Mouse (Mus musculus) adipocyte (in vitro differentiated cells): ENCODE data around the gene Ptpn3.
A peak's percentile ranks its signal among the peaks of the same experiment; 100 is the strongest.

ENCODE experiments used
- DNase-seq: peaks from one replicate; pipeline ENCODE4 v3.0.0-alpha.2; 2016; ENCODE audit warnings: low spot score

Gene Ptpn3

DNA sequence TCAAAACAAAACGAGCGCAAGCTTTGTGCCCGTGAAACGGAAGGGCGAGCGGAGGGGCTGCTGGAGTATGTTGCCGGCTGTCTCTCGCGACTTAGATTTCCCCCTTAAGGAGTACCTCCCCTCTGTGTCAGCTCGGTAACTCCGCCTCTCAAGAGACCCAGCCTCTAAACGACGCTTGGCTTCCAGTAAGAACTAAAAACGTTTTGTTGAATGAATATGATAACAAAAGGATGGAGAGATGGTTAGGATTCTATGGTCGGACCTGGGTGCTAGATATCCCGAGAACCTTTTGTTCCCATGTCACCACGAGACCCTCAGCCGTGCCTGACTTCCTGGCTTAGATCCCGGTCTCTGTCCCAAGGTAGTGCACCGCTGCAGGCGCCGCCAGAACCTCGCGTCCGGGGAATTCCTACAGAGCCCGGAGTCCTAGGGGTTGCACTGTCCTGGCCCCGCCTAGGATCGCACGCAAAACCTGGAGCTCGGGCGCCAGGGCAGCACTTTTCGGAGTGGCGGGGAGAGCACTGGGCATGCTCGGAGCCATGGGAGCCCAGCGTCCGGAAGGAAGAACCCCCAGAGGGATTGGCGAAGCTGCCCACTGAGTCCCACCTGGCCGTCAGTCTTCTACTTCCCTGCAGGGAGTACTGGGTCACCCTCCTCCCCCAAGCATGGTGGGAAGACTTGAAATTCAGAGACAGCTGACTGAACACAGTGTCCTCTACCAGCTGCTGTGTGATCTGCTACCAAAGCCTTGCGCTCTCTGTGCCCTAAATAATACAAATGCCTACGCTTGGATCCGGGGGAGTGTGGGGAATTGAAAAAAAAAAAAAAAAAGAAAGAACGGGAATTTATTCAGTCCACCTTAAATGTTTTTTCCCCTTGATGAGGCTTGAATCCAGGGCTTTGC, at the start of gene Ptpn3:
Ptpn3 (minus strand) TSS at position 428 of the 904 bp plus-strand sequence.
- DNase-seq = peak; percentile 81

DNA sequence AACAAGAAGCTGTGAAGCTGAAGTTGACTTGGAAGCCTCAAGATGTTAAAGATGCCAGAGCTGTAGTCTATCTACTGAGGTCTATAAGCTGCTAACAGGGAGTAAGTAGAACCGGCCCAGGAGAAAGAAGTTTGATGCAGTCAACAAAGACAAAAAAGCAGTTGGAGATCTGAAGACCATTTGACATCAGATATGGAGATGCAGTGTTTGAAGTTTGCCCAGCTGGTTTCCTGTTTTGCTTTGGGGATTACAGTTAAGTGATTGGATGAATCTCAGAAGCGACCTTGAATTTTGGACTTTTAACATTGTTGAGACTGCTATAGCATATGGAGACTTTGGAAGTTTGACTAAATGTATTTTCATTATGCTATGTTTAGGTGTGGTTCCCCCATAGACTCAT, 48.9 kb upstream of the Ptpn3 start:
- DNase-seq = no peak

DNA sequence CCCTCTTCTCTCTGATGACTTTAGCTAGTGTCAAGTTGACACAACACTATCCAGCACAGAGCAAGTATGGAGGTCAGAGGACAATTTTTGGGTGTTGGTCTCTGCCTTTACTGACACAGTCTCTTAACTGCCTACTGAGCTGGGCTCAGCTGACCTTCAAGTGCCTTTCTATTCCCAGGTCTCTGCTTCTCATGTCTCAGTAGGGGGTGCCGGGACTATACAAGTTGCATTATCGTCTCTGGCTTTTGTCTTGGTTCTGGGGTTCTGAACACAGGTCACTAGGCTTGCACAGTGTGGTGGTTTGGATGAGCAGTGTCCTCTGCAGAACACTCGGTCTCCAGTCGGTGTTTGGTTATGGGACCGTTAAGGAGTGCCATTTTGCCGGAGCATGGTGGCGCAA, 42.4 kb upstream of the Ptpn3 start:
- DNase-seq = no peak

DNA sequence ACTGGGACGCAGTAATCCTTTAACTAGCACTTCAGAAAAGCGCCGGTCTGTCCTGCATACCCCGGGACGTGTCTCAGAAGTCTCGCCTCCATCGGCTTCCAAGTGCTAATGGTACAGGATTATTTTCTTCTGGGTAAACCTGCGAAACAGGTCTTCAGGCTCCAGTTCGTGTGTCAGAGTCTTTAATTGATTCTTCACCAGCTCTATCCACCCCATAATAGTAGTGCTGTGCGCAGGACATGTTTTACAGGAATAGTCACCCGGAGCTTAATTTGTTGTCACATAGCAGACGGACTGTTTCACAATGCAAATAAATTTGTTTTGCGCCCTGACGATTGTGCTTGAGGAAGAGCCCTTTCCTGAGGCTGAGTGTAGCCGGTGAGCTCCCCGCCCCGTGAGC, 37.3 kb upstream of the Ptpn3 start:
- no peak for DNase-seq

DNA sequence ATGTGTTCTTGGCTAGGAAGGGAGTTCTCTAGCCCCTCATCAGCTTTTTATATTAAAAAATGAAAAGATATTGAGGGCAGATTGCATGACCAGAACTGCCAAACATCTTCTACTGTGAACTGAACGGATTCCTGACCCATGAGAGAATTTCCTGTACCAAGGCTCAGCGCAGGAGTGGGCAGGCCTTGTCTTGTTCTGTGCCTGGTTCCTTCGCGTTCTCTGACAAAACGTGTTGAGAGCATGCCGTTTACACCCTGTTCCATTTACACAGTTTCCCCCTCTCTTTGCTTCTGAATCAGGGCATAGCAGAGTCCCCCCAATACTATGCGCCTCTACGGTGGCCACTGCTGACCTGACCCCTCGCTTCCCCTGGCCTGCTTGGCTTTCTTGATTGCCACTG, 36.4 kb upstream of the Ptpn3 start:
- no peak for DNase-seq

DNA sequence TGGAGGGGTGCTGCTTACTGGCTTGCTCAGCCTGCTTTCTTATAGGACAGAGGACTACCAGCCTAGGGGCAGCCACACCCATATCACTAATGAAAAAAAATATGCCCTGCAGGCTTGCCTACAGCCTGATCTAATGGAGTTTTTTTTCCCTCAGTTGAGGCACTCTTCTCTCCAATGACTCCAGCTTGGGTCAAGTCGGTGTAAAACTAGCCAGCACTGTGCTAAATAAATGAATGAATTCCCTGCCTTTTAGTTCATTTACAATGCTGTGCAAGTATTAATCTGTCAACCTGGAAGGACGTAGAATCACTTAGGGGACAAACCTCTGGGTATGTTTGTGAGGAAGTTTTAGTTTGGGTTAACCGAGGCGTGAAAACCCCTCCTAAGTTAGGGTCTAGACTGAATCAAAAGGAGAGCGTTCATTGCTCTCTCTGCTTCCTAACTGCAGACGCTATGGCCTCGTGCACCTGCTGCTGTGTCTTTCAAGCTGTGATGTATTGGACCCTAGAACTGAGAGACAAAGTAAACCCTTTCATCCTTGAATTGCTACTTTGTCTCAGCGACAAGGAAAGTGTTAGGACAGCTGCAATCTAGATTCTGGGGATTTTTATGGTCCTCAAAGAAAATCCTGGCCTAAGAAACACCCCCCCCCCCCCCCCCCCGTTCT, 33.5 kb upstream of the Ptpn3 start:
- no peak for DNase-seq

DNA sequence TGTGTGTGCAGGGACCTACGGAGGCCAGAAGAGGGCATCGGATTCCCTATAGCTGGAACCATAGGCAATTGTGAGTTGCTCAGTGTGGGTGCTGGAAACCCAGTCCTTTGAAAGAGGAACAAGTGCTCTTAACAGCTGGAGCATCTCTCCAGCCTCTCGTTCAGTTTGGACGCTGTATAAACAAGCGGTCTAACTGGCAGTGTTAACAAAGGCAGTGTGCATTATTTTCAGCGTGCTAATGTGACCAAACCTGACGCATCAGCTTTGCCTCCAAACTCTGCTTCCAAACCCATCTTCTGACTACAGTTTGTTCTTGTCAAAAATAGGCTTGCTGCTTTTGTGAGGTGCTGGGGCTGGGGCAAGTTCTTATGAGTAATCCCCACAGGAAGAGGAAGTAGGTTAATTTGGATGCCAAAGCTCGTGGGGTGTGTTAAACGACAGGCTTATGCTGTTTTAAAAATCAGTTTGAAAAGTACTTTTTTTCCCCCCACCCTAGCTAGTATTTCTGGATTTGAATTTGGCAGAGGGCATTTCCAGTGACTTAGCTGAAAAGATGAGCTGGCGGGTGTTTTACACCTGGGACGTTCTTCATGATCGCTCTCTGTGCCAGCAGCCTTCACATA, 32.4 kb upstream of the Ptpn3 start:
- DNase-seq = no peak

DNA sequence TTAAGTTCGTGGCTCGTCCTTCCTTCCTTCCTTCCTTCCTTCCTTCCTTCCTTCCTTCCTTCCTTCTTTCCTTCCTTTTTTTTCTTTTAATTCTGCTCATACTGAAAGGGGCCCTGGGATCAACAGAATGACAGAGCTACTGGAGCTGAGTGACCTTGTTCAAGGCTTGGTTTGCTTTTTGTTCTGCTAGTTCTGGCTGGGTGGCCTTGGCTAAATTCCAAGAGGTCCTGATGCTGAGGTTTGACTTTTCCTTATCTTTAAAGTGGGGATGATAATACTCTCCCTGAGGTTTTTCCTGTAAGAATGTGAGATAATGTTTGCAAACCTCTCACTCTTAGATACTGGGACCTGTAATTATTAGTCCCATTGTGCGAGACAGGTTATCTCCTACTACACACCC, 30.9 kb upstream of the Ptpn3 start:
- DNase-seq = no peak

DNA sequence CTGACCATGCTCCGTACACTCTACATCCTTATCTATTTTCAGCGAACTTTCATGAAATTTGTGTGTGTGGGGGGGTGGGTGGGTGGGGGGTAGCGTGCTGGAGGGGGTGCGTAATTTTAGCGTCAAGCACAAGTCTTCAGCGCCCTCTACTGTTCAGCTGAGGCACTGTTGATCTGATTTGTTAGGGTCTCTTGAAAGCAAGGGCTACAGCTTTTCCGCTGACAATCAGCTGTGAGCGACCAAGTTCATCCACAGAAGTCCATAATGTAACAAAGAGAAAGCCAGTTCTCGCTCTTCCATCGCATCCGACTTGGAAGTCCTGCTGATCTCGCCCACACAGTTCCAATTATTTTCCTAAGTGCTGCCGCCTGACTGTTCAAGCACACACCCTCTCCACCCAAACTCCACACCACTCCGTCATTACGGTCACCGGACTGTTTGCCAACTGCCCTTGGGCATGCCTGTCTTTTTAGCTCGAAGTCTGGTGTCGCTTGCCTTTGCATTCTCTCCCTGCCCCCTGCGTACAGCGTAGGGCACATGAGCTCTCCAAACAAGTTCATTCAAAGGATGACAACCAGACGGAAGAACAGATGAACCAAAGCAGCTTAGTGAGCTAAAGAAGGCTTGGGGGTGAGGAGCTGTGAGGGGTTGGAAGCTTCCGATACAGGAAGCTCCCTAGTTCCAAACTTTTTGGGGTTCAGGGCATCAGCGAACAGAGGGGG, 19.1 kb upstream of the Ptpn3 start:
- DNase-seq = no peak

DNA sequence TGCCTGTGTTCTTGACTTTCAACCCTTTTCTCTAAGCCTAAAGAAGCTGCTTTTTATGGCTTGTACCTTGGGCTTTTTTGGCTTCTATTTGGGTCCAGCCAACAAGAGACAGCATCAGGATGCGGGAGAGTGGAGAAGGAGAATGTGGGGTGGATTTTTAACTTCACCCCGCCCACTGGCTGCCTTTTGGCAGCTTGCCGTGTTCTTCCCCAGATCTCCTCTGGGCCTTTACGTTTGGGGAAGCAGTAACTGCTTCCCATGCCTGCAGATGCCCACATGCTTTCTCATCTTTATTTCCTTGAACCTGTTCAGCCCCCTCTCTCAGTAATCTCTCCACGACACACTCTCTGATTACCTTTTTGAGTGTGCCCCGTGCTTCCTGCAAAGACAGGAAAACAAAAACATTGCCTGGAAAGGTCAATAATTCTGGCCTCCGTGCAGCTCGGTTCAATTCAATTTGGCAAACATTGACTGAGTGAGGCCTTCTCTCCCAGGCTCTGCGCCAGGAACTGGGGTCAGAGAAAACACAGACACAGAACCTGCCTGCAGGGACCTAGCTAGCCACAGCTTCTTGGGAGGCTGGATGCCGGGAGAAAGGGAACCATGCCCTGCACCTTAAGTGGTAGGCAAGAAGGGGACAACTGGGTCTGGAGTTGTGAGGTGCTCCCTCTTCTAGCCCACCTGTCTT, 17.0 kb upstream of the Ptpn3 start:
- DNase-seq = peak; percentile 69

DNA sequence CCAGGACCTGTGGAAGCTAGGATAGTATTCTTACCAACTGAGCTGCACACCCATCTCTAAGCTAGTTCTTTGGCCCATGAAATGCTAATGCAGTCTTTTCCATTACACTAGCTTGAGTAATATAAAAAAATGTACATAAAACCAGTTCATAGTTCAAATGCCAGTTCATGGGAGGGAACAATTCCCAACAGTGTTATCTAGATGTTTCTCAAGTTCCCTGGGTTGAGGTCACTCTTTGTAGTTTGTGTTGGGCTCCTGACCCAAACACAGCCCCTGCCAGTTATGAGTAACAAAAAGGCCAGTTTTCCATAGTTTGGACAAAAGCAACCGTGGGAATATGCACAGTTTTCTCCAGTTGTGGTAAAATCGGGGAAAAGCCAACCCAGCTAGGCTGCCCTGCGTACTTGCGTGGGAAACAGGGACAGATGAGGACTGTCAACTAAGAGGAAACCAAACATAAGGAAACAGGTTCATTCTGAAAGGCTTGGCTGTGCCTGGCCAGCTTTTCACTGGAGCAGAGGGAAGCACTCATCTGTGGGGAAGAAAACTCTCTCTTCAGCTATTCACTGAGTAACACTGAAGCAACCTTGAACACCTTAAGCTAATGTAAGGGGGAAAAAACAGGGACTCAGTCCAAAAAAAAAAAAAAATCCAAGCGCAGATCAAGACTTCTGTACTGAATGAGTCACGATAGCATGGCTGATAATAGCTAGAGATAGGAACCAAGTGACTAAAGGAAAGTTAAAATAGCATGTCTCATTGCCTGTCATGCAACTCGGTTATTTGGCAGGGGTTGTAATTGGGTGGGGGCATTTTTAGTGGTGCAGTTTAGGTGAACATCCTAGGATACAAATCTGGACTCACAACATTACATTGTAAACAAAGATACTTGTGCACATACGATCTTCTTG, 10.9 kb upstream of the Ptpn3 start:
- DNase-seq = peak; percentile 56

DNA sequence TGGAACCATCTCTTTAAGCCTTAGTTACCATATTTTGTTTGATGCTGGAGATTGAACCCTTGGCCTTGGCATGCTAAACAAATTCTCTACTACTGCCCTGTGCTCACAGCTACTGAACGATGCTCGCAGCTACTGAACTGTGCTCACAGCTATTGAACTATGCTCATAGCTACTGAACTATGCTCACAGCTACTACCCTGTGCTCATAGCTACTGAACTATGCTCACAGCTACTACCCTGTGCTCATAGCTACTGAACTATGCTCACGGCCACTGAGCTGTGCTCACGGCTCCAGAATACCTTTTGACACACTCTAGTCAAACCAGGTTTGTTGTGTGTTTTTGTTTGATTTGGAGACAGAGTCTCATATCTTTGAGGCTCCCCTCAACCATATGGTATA, 10.1 kb upstream of the Ptpn3 start:
- DNase-seq = no peak

DNA sequence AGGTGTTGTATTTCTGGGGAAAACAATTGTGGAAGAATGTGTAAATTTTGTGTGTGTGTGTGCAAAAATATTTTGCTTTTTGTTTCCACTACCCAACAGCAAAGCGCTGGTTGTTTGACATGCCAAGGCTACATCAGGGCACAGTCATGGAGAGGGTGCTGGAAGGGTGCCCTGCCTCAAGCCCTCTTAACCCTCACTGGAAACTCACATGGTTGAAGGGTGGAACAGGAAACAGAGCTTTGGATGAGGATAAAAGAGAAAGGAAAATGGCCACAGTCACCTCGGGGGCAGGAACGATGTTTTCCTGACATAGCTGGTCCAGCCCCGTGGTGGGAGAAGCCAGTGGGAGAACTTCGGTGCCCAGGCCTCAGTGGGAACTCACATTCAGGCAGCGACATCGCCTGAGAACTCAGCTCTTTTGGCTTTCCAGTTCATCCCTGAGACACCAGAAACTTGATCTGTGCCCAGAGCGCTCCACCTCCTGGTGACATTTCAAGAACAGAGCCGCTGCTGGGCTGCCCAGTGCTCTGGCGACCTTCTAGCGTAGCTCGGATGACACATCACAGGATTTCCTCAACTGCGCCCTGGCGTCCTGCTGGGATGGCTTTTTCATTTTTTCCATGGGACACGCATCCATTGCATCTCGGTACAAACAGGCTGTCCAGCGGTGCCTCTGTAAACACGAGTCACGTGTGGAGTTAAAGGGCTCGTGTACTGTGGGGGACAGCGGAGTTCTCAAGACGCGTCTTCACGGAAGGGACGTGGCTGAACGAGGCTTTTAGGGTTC, 6.8 kb upstream of the Ptpn3 start:
- DNase-seq = no peak

DNA sequence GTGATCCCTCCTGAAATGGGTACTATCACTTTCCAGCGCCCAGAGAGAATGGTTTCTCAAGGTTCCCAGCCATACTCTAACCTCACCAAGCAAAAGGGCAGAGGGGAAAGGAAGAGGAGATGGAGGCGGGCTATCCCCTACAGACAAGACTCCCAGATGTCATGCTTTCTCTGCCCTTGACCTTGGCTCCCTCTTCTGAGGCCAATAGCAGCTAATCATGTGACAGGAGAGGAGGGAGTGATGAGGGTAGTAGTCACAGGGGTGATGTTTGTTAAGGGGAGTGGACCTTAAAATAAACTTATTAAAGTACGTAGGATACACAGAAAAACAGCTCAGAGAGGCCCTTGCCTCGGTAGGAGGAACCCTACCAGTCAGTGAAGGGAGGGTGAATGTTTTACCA, 6.1 kb upstream of the Ptpn3 start:
- DNase-seq = no peak

DNA sequence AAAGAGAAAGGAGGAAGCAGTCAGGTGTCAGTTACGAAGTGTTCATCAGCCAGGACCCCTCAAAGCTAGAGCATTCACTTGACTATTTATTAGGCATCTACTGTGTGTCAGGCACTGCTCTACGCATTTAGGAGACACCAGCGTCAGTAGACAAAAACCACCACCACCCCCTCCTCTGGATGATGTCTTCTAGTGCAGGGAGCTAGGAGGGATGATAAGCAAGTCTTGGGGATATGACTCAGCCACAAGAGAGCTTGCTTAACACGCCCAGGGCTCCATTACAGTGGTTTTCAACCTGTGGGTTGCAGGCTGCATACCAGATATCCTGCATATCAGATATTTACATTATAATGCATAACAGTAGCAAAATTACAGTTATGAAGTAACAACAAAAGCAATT, 4.6 kb upstream of the Ptpn3 start:
- DNase-seq = no peak

DNA sequence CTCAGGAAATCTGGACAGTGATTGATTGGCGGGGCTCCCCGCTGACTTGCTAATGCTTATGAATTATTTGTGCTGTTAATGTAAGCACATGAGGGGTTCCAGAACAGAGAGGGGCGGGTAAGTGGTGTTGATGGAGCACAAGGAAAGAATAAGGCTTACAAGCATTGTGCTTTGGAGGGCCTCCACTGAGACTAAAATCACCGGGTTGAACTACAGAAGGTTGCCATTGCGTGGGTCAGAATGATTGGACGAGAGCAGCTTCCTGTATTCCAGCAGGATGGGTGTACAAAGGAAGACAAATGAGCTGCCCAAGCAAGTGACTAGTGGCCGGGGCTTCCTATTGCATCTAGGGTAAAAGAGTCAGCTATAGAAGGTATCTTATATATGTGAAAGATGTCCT, 4.0 kb upstream of the Ptpn3 start:
- no peak for DNase-seq

DNA sequence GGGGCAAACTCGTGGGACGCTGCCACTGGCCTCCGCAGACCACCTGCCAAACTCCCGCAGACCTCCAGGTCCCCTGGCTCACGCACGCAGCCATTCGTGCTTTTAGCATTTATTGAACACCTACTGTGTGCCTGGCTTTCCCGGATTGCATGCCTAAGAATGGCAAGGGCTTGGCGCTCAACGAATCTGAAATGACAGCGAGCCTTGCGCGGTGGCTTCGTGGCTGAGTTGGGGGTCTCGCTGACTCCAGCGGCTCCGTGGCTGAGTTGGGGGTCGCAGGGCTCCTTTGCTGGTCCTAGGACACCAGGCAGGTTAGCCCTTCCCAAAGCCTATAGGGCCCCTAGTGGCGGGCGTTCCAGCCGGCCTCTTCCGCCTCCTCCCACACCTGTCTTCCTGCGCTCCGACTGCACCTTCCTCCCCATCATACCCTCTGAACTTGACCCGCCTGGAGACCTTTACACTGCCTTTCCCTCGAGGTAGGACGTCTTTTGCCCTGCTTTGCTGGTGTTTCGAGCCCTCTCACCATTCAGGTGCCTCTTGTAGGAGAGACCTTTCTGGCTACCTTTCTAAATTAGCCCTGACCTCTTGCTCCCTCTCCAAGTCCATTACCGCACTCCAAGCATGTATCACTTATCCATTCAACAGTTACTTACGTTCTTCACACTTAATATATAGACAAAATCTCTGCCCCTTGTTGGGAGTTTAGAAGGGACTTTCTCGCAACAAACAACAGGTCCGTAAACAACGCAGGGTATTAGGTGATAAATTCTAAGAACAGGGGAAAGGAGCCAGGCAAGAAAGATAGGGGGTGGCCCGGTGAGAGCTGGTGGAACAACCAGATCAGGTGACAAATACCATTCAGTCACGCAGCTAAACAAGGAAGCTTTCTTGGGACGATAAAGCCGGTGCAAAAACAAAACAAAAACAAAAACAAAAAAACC, 898 bp downstream of the Ptpn3 start:
- DNase-seq = peak; percentile 41

DNA sequence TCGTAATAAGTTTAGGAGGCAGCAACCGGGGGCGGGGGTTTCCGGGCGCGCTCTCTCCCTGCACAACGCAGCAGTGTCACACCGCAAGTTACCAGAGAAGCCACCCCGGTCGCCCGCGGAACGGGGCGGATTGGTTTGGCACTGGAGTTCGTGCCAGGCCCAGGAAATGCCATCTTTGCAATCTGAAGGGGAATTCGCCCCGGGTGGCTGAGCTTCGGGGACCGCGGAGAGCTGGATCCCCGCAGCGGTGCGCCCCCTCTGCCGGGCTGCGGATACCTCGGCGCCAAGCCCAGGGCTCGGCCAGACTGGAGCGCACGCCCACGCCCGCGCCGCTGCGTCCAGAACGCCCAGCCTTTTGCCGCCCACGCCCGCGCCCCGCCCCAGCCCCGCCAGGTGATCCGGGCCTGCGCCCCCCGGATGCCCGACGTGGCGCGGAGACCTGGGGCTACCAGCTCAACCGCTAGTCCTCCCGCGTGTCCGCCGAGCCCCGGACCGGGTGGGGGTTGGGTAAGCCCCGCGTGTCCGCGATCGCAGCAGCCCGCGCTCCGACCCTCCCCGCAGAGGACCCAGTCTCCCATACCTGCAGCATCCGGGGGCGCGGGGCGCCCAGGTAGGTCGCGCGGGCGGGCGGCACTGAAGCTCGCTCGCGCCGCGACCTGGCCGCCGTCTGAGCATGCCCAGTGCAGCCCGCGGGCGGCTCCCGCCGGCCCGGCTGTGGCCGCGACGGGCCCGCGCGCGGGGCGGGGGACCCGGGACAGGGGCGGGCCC, 1.8 kb downstream of the Ptpn3 start:
- no peak for DNase-seq
